Comparison of ENCODE assay signal across 11 mouse cellular contexts in the genomic region with DNA sequence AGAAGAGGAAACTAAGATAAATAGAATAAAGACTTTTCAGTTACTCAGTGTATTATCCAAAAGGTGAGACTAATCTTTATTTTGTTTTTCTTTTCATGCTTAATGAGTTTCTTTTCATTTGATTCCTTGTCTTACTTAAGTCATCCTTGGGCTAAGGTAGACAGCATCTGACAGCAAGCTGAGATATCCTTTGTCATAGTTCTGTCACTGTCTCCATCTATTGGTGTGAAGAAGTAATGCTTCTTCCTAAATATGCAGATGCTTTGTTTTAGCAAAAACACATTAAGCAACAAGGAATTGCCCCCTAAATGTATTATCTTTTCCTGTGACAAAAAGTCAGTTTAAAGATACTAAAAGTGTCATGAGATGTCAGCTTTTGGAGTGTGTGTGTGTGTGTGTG. TPM values are rescaled to one million over a fixed set of nuclear protein-coding genes. Genes with fewer than 3 reads are reported as not detected.
DNase-seq lines count a peak whose midpoint lies in the region; ATAC-seq and TF ChIP-seq lines count a peak whose summit lies in the region.
"Had no signal": no experiment of that assay in that cellular context is flagged by ENCODE, and none has a peak within 500 bp of the region (broad histone marks: within the 10 kb centered on the region; RNA-seq: fewer than 3 reads in every experiment).

No protein-coding gene starts in this region.

- H3K4me1 ChIP-seq in forebrain, embryonic 14.5 days (ENCODE audit: control insufficient read depth, insufficient read depth, low read length): no peaks in the 10 kb centered on the region
- H3K4me1 ChIP-seq in forebrain, embryonic 12.5 days: no peaks in the 10 kb centered on the region; the same call in 1 of the 2 replicates
- no peaks in the 10 kb centered on the region for H3K4me1 ChIP-seq in limb, embryonic 14.5 days (ENCODE audit: control insufficient read depth, insufficient read depth, low read length)
- H3K4me1 ChIP-seq in limb, embryonic 10.5 days: no peaks in the 10 kb centered on the region
- H3K4me1 ChIP-seq in midbrain, postnatal 0 days (ENCODE audit: insufficient read depth, low read length): no peaks in the 10 kb centered on the region
- H3K4me1 ChIP-seq: embryonic facial prominence, embryonic 13.5 days; liver, embryonic 13.5 days; stomach, embryonic 15.5 days had no signal

- H3K27me3 ChIP-seq in forebrain, embryonic 14.5 days (replicated peaks; ENCODE audit: control insufficient read depth, insufficient read depth, low read length): no peaks in the 10 kb centered on the region
- no peaks in the 10 kb centered on the region for H3K27me3 ChIP-seq in forebrain, embryonic 12.5 days
- no peaks in the 10 kb centered on the region for H3K27me3 ChIP-seq in limb, embryonic 14.5 days (ENCODE audit: control insufficient read depth, insufficient read depth, low read length)
- H3K27me3 ChIP-seq in limb, embryonic 10.5 days (ENCODE audit: low read depth, poor library complexity, severe bottlenecking): no peaks in the 10 kb centered on the region
- no peaks in the 10 kb centered on the region for H3K27me3 ChIP-seq in midbrain, postnatal 0 days (ENCODE audit: insufficient read depth, low read length)
- H3K27me3 ChIP-seq: embryonic facial prominence, embryonic 13.5 days; liver, embryonic 13.5 days; stomach, embryonic 15.5 days had no signal

- H3K4me2 ChIP-seq in forebrain, embryonic 14.5 days (ENCODE audit: low read length): no peak overlapping the region
- H3K4me2 ChIP-seq in forebrain, embryonic 12.5 days: no peak overlapping the region
- H3K4me2 ChIP-seq in limb, embryonic 14.5 days (replicated peaks; ENCODE audit: low read depth, low read length, severe bottlenecking): no peak overlapping the region
- H3K4me2 ChIP-seq in midbrain, postnatal 0 days (ENCODE audit: low read depth, low read length, poor library complexity, severe bottlenecking): no peak overlapping the region
- H3K4me2 ChIP-seq: embryonic facial prominence, embryonic 13.5 days; liver, embryonic 13.5 days; stomach, embryonic 15.5 days had no signal

- peak; percentile 60 for DNase-seq in forebrain, embryonic 14.5 days (ENCODE audit: low spot score)
- DNase-seq in limb, embryonic 14.5 days (ENCODE audit: low spot score): peak; percentile 3
- no peak for DNase-seq in limb, embryonic 10.5 days (ENCODE audit: low spot score)
- DNase-seq in ES-CJ7 (ENCODE audit: low read depth, low spot score): peak; percentile 17
- DNase-seq in midbrain, postnatal 0 days (ENCODE audit: low spot score): peak; percentile 46
- no peak for DNase-seq in thymus, adult 18-20 months
- DNase-seq in testis, postnatal 10 days (ENCODE audit: low spot score): no peak
- DNase-seq: liver, embryonic 13.5 days had no signal

- H3K27ac ChIP-seq in forebrain, embryonic 14.5 days (ENCODE audit: low read depth, low read length): no peak overlapping the region
- H3K27ac ChIP-seq in forebrain, embryonic 12.5 days: no peak overlapping the region
- H3K27ac ChIP-seq in limb, embryonic 14.5 days (replicated peaks; ENCODE audit: low read depth, low read length): no peak overlapping the region
- no peak overlapping the region for H3K27ac ChIP-seq in limb, embryonic 10.5 days
- no peak overlapping the region for H3K27ac ChIP-seq in midbrain, postnatal 0 days (ENCODE audit: low read depth, low read length)
- H3K27ac ChIP-seq: embryonic facial prominence, embryonic 13.5 days; liver, embryonic 13.5 days; stomach, embryonic 15.5 days had no signal

- TF ChIP-seq CTCF in midbrain, postnatal 0 days (IDR thresholded peaks at IDR 0.05): peak; percentile 82

- TF ChIP-seq POLR2A in limb, embryonic 14.5 days (IDR thresholded peaks at IDR 0.05; ENCODE audit: borderline replicate concordance, extremely low read depth, insufficient read depth, insufficient read length): no peak

- H3K9ac ChIP-seq in forebrain, embryonic 14.5 days (ENCODE audit: low read length): no peak overlapping the region
- H3K9ac ChIP-seq in forebrain, embryonic 12.5 days: no peak overlapping the region
- H3K9ac ChIP-seq in limb, embryonic 14.5 days (ENCODE audit: low read depth, low read length, severe bottlenecking): no peak overlapping the region
- no peak overlapping the region for H3K9ac ChIP-seq in midbrain, postnatal 0 days (replicated peaks; ENCODE audit: low read length, poor library complexity, severe bottlenecking)
- H3K9ac ChIP-seq: embryonic facial prominence, embryonic 13.5 days; liver, embryonic 13.5 days; stomach, embryonic 15.5 days had no signal

- 0 out of 2 replicates have a peak, but pooled peaks have one; percentile 57 for ATAC-seq in forebrain, embryonic 14.5 days
- no peak for ATAC-seq in forebrain, embryonic 12.5 days (ENCODE audit: low FRiP score)
- no peak for ATAC-seq in limb, embryonic 14.5 days (ENCODE audit: low FRiP score, low read depth)
- no peak for ATAC-seq in midbrain, postnatal 0 days (ENCODE audit: low FRiP score)

- H3K9me3 ChIP-seq in forebrain, embryonic 14.5 days (replicated peaks; ENCODE audit: control insufficient read depth, low read length): no peaks in the 10 kb centered on the region
- H3K9me3 ChIP-seq in forebrain, embryonic 12.5 days: no peaks in the 10 kb centered on the region
- H3K9me3 ChIP-seq in limb, embryonic 14.5 days (ENCODE audit: control insufficient read depth, low read length): no peaks in the 10 kb centered on the region
- no peaks in the 10 kb centered on the region for H3K9me3 ChIP-seq in limb, embryonic 10.5 days (replicated peaks)
- no peaks in the 10 kb centered on the region for H3K9me3 ChIP-seq in midbrain, postnatal 0 days (ENCODE audit: low read length)
- H3K9me3 ChIP-seq: embryonic facial prominence, embryonic 13.5 days; liver, embryonic 13.5 days; stomach, embryonic 15.5 days had no signal

- H3K36me3 ChIP-seq in forebrain, embryonic 14.5 days (ENCODE audit: control insufficient read depth, insufficient read depth, low read length): no peaks in the 10 kb centered on the region
- no peaks in the 10 kb centered on the region for H3K36me3 ChIP-seq in forebrain, embryonic 12.5 days (replicated peaks)
- no peaks in the 10 kb centered on the region for H3K36me3 ChIP-seq in limb, embryonic 14.5 days (ENCODE audit: control insufficient read depth, insufficient read depth, low read length)
- H3K36me3 ChIP-seq in limb, embryonic 10.5 days: no peaks in the 10 kb centered on the region
- H3K36me3 ChIP-seq in midbrain, postnatal 0 days (ENCODE audit: insufficient read depth, low read length): no peaks in the 10 kb centered on the region
- H3K36me3 ChIP-seq: embryonic facial prominence, embryonic 13.5 days; liver, embryonic 13.5 days; stomach, embryonic 15.5 days had no signal

- no peak overlapping the region for H3K4me3 ChIP-seq in forebrain, embryonic 14.5 days (ENCODE audit: low read depth, low read length)
- H3K4me3 ChIP-seq in forebrain, embryonic 12.5 days (replicated peaks): no peak overlapping the region
- no peak overlapping the region for H3K4me3 ChIP-seq in limb, embryonic 14.5 days (replicated peaks; ENCODE audit: low read length)
- H3K4me3 ChIP-seq in limb, embryonic 10.5 days: no peak overlapping the region
- no peak overlapping the region for H3K4me3 ChIP-seq in midbrain, postnatal 0 days (ENCODE audit: low read depth, low read length)
- H3K4me3 ChIP-seq: embryonic facial prominence, embryonic 13.5 days; liver, embryonic 13.5 days; stomach, embryonic 15.5 days had no signal

RNA-seq across cellular contexts. Expression of a gene that starts 37.9 kb away (rescaled TPM):
- polyA plus RNA-seq in forebrain, embryonic 14.5 days (2014; fragmentation: Nextera tagmentation; extraction: Ambion mirVana): 63.0 and 80.8 TPM in 2 replicates
- 98.0 and 103 TPM in 2 replicates for polyA plus RNA-seq in forebrain, embryonic 12.5 days (2016; fragmentation: Nextera tagmentation; extraction: Ambion mirVana)
- polyA plus RNA-seq in limb, embryonic 14.5 days (2012; rRNA removed): 73.2 and 87.4 TPM in 2 replicates
- 66.2 and 75.7 TPM in 2 replicates for polyA plus RNA-seq in limb, embryonic 14.5 days (2014; fragmentation: Nextera tagmentation; extraction: Ambion mirVana)
- polyA plus RNA-seq in limb, embryonic 10.5 days (2016; fragmentation: Nextera tagmentation; extraction: Ambion mirVana): 77.1 and 86.2 TPM in 2 replicates
- total RNA-seq in midbrain, postnatal 0 days (2014; rRNA removed): 57.1 and 77.9 TPM in 2 replicates
- polyA plus RNA-seq in midbrain, postnatal 0 days (2015; fragmentation: Nextera tagmentation; extraction: Ambion mirVana): 74.9 and 104 TPM in 2 replicates

RNA-seq across cellular contexts. Expression of a gene that starts 38.2 kb away (rescaled TPM):
- polyA plus RNA-seq in forebrain, embryonic 14.5 days (2014; fragmentation: Nextera tagmentation; extraction: Ambion mirVana): 6.4 and 6.5 TPM in 2 replicates
- 14.6 and 15.1 TPM in 2 replicates for polyA plus RNA-seq in forebrain, embryonic 12.5 days (2016; fragmentation: Nextera tagmentation; extraction: Ambion mirVana)
- 10.4 and 13.0 TPM in 2 replicates for polyA plus RNA-seq in limb, embryonic 14.5 days (2012; rRNA removed)
- polyA plus RNA-seq in limb, embryonic 14.5 days (2014; fragmentation: Nextera tagmentation; extraction: Ambion mirVana): 6.9 and 9.8 TPM in 2 replicates
- polyA plus RNA-seq in limb, embryonic 10.5 days (2016; fragmentation: Nextera tagmentation; extraction: Ambion mirVana): 12.5 and 16.6 TPM in 2 replicates
- 4.2 and 6.8 TPM in 2 replicates for total RNA-seq in midbrain, postnatal 0 days (2014; rRNA removed)
- polyA plus RNA-seq in midbrain, postnatal 0 days (2015; fragmentation: Nextera tagmentation; extraction: Ambion mirVana): 2.3 and 2.9 TPM in 2 replicates

Comparison
In these comparisons a context has a peak if more than half of its experiments do, and no peak if none do; other contexts are left out.
1. DNase-seq: peak in forebrain, embryonic 14.5 days (single experiment), limb, embryonic 14.5 days (single experiment), ES-CJ7 (single experiment) and midbrain, postnatal 0 days (single experiment); none in limb, embryonic 10.5 days (single experiment), thymus, adult 18-20 months (0 of 2) and testis, postnatal 10 days (single experiment).